Mouse (Mus musculus) C2C12 (cell line): ENCODE data around the gene Impdh2. TPM values are rescaled to one million over a fixed set of nuclear protein-coding genes. Genes with fewer than 3 reads are reported as not detected.

Experiments
- H3K27me3 ChIP-seq: one replicate; pipeline ENCODE4 v1.6.1; 2011; ENCODE audit not compliant: control insufficient read depth, insufficient read depth, insufficient read length
- H3K36me3 ChIP-seq: one replicate; pipeline ENCODE4 v1.6.1; 2011; ENCODE audit not compliant: control insufficient read depth, insufficient read depth
- H3K4me3 ChIP-seq: one replicate; pipeline ENCODE4 v1.5.1; 2011; ENCODE audit warnings: mild to moderate bottlenecking, control low read depth; ENCODE audit not compliant: poor library complexity, insufficient read depth, severe bottlenecking
- H3K79me2 ChIP-seq: one replicate; pipeline ENCODE4 v1.6.1; 2011; ENCODE audit not compliant: control insufficient read depth, insufficient read depth
- H3K79me3 ChIP-seq: one replicate; pipeline ENCODE4 v1.6.1; 2011; ENCODE audit warnings: low read depth, control low read depth
- H3ac ChIP-seq: one replicate; pipeline ENCODE3; 2011; ENCODE audit warnings: low read depth; ENCODE audit not compliant: control insufficient read depth, insufficient read length
- CEBPB ChIP-seq: IDR thresholded peaks from one replicate; pipeline ENCODE4 v1.6.1; 2011; ENCODE audit warnings: low read depth, mild to moderate bottlenecking, control low read depth, moderate library complexity
- CTCF ChIP-seq: IDR thresholded peaks from one replicate; pipeline ENCODE4 v1.5.1; 2011; ENCODE audit not compliant: control insufficient read depth, insufficient read depth, insufficient read length
- FOSL1 ChIP-seq: IDR thresholded peaks from one replicate; pipeline ENCODE4 v1.8.0; 2011; ENCODE audit warnings: mild to moderate bottlenecking, low read length; ENCODE audit not compliant: poor library complexity, insufficient read depth, severe bottlenecking
- MAX ChIP-seq: IDR thresholded peaks from one replicate; pipeline ENCODE4 v1.6.1; 2011; ENCODE audit warnings: mild to moderate bottlenecking, control low read depth
- MYOD1 ChIP-seq: IDR thresholded peaks from one replicate; pipeline ENCODE4 v1.6.1; 2011; ENCODE audit warnings: low read depth; ENCODE audit not compliant: control insufficient read depth, insufficient read length
- MYOG ChIP-seq: IDR thresholded peaks from one replicate; pipeline ENCODE4 v1.6.1; 2011; ENCODE audit not compliant: control insufficient read depth, insufficient read length; ENCODE audit errors: extremely low read depth
- USF1 ChIP-seq: IDR thresholded peaks from one replicate; pipeline ENCODE4 v1.6.1; 2011; ENCODE audit warnings: low read depth, mild to moderate bottlenecking, control low read depth, moderate library complexity
- polyA plus RNA-seq: library from polyadenylated mRNA; unstranded; fragments of >200 nt; fragmentation: generic; extraction: Trizol; gene quantifications from one replicate; pipeline ENCODE4 v1.2.1, GENCODE M21; 2012; ENCODE audit warnings: missing spikeins

Impdh2 gene
- polyA plus RNA-seq, 1 experiment, result 332 TPM

GRCm38 (mm10) chr9:108571401-108571973, 11.4 kb downstream of the Impdh2 start:
- Histone ChIP-seq H3K79me2 (peaks cover 11% of the 10 kb centered on the region), H3ac (no peak overlapping the region), H3K36me3 (peaks cover 14% of the 10 kb centered on the region), H3K4me3 (no peak overlapping the region), H3K79me3 (peaks cover 5% of the 10 kb centered on the region), H3K27me3 (no peaks in the 10 kb centered on the region)
- no peak for TF ChIP-seq USF1
- no peak for TF ChIP-seq CTCF
- no peak for TF ChIP-seq CEBPB
- no peak for TF ChIP-seq FOSL1
- TF ChIP-seq MAX, result no peak
- TF ChIP-seq MYOG, result no peak
- no peak for TF ChIP-seq MYOD1

GRCm38 (mm10) chr9:108572321-108572720, 12.2 kb downstream of the Impdh2 start:
- H3K36me3 ChIP-seq, result peaks cover 14% of the 10 kb centered on the region
- no peaks in the 10 kb centered on the region for H3K27me3 ChIP-seq
- no peak overlapping the region for H3ac ChIP-seq
- no peak overlapping the region for H3K4me3 ChIP-seq
- TF ChIP-seq USF1 (no peak), MYOD1 (no peak), MAX (no peak), CEBPB (no peak), FOSL1 (no peak), CTCF (no peak), MYOG (no peak)
- H3K79me2 ChIP-seq, result peaks cover 17% of the 10 kb centered on the region
- peaks cover 6% of the 10 kb centered on the region for H3K79me3 ChIP-seq

GRCm38 (mm10) chr9:108573774-108574690, 13.9 kb downstream of the Impdh2 start:
- peaks cover 3% of the 10 kb centered on the region for H3K79me3 ChIP-seq
- no peaks in the 10 kb centered on the region for H3K27me3 ChIP-seq
- peaks cover 14% of the 10 kb centered on the region for H3K36me3 ChIP-seq
- H3K79me2 ChIP-seq, result peaks cover 13% of the 10 kb centered on the region
- TF ChIP-seq MAX (no peak), CTCF (peak; percentile 8)
- H3ac ChIP-seq, result no peak overlapping the region
- H3K4me3 ChIP-seq, result no peak overlapping the region

GRCm38 (mm10) chr9:108574921-108575320, 14.8 kb downstream of the Impdh2 start:
- no peak for TF ChIP-seq USF1
- Histone ChIP-seq H3K79me3 (peaks cover 3% of the 10 kb centered on the region), H3ac (no peak overlapping the region), H3K4me3 (no peak overlapping the region), H3K36me3 (peaks cover 14% of the 10 kb centered on the region), H3K27me3 (no peaks in the 10 kb centered on the region), H3K79me2 (peaks cover 13% of the 10 kb centered on the region)

GRCm38 (mm10) chr9:108575321-108576297, 15.5 kb downstream of the Impdh2 start:
- Histone ChIP-seq H3K79me2 (peaks cover 13% of the 10 kb centered on the region), H3K4me3 (no peak overlapping the region), H3K36me3 (peaks cover 14% of the 10 kb centered on the region), H3ac (no peak overlapping the region), H3K27me3 (no peaks in the 10 kb centered on the region), H3K79me3 (peaks cover 3% of the 10 kb centered on the region)
- no peak for TF ChIP-seq MYOG
- TF ChIP-seq CEBPB, result no peak
- no peak for TF ChIP-seq CTCF
- no peak for TF ChIP-seq MYOD1
- TF ChIP-seq USF1, result no peak
- TF ChIP-seq MAX, result no peak
- no peak for TF ChIP-seq FOSL1

GRCm38 (mm10) chr9:108577025-108577424, 16.9 kb downstream of the Impdh2 start:
- no peak overlapping the region for H3K4me3 ChIP-seq

More at GRCm38 (mm10) chr9:108577025-108577424, 16.9 kb downstream of the Impdh2 start:
- Histone ChIP-seq H3K79me3 (peaks cover 3% of the 10 kb centered on the region), H3K27me3 (no peaks in the 10 kb centered on the region), H3ac (no peak overlapping the region), H3K36me3 (peaks cover 6% of the 10 kb centered on the region), H3K79me2 (peaks cover 13% of the 10 kb centered on the region)
- TF ChIP-seq MYOG (no peak), MAX (no peak)
